Comparison of ENCODE assay signal across 10 mouse cellular contexts in genomic region chr9:71660540-71660939, GRCm38 (mm10).
A peak's percentile ranks its signal among the peaks of the same experiment; 100 is the strongest.
DNase-seq lines count a peak whose midpoint lies in the region; ATAC-seq and TF ChIP-seq lines count a peak whose summit lies in the region.
"Had no signal": no experiment of that assay in that cellular context is flagged by ENCODE, and none has a peak within 500 bp of the region (broad histone marks: within the 10 kb centered on the region; RNA-seq: fewer than 3 reads in every experiment).

No protein-coding gene starts in this region.

- H3K9me3 ChIP-seq in hindbrain, embryonic 15.5 days = no peaks in the 10 kb centered on the region
- no peaks in the 10 kb centered on the region for H3K9me3 ChIP-seq in hindbrain, embryonic 13.5 days

- no peak for TF ChIP-seq POLR2A in liver, adult 2 months (IDR thresholded peaks at IDR 0.05; ENCODE audit: extremely low read depth, insufficient read depth, low read length)

- H3K9ac ChIP-seq in hindbrain, embryonic 15.5 days = no peak overlapping the region
- H3K9ac ChIP-seq in hindbrain, embryonic 13.5 days = no peak overlapping the region
- no peak overlapping the region for H3K9ac ChIP-seq in liver, adult 2 months (ENCODE audit: low read depth, low read length)

- H3ac ChIP-seq in C2C12 (ENCODE audit: control insufficient read depth, insufficient read length, low read depth) = no peak overlapping the region

- 63% methylated on average over 9 of the region's 9 CpGs for WGBS in hindbrain, embryonic 15.5 days
- WGBS in hindbrain, embryonic 13.5 days = 58% methylated on average over 9 of the region's 9 CpGs
- 32% methylated on average over 9 of the region's 9 CpGs for WGBS in liver, adult 2 months

- 0 out of 2 replicates have a peak overlapping the region, but pooled peaks have one; percentile 15 for H3K27ac ChIP-seq in hindbrain, embryonic 15.5 days (replicated peaks)
- no peak overlapping the region for H3K27ac ChIP-seq in hindbrain, embryonic 13.5 days
- H3K27ac ChIP-seq in liver, adult 2 months (replicated peaks; ENCODE audit: insufficient read depth, low read depth, low read length) = no peak overlapping the region
- no peak overlapping the region for H3K27ac ChIP-seq in layer of hippocampus, adult 2 months

- H3K79me3 ChIP-seq in C2C12 (ENCODE audit: low read depth) = no peaks in the 10 kb centered on the region

- 0 out of 2 replicates have a peak, but pooled peaks cover 7% of the 10 kb centered on the region for H3K4me1 ChIP-seq in hindbrain, embryonic 15.5 days (replicated peaks)
- peaks cover 17% of the 10 kb centered on the region for H3K4me1 ChIP-seq in hindbrain, embryonic 13.5 days (replicated peaks)
- H3K4me1 ChIP-seq in liver, adult 2 months (ENCODE audit: control insufficient read depth, insufficient read depth, low read length) = peaks cover 23% of the 10 kb centered on the region

- H3K79me2 ChIP-seq in C2C12 (ENCODE audit: control insufficient read depth, insufficient read depth) = no peaks in the 10 kb centered on the region
- H3K79me2 ChIP-seq in liver, adult 2 months (ENCODE audit: control insufficient read depth, insufficient read depth, low read length) = 0 out of 2 replicates have a peak, but pooled peaks cover 3% of the 10 kb centered on the region

- DNase-seq in heart, adult 18-20 months = peak; percentile 38 to 55
- peak; percentile 35 for DNase-seq in liver, adult 2 months (ENCODE audit: extremely low read depth, low read depth, low spot score)
- DNase-seq in layer of hippocampus, adult 2 months (ENCODE audit: low spot score in 2 of 2) = no peak
- DNase-seq in ovary, postnatal 36 days (ENCODE audit: low spot score) = no peak
- no peak for DNase-seq in adrenal gland, adult 2 months
- DNase-seq: cerebellum, adult 18-20 months had no signal

- ATAC-seq in hindbrain, embryonic 15.5 days (ENCODE audit: low FRiP score, low read depth) = no peak
- no peak for ATAC-seq in hindbrain, embryonic 13.5 days (ENCODE audit: low FRiP score)
- ATAC-seq: forebrain, embryonic 14.5 days had no signal

- no peak overlapping the region for H3K4me2 ChIP-seq in hindbrain, embryonic 15.5 days
- H3K4me2 ChIP-seq in hindbrain, embryonic 13.5 days = no peak overlapping the region

- TF ChIP-seq CTCF in C2C12 (IDR thresholded peaks at IDR 0.05; ENCODE audit: control insufficient read depth, insufficient read depth, insufficient read length) = no peak
- no peak for TF ChIP-seq CTCF in liver, adult 2 months (IDR thresholded peaks at IDR 0.05; ENCODE audit: low read depth, low read length)
- TF ChIP-seq CTCF in layer of hippocampus, adult 2 months (conservative IDR thresholded peaks at IDR 0.05) = no peak

- H3K4me3 ChIP-seq in hindbrain, embryonic 15.5 days = no peak overlapping the region
- no peak overlapping the region for H3K4me3 ChIP-seq in hindbrain, embryonic 13.5 days
- no peak overlapping the region for H3K4me3 ChIP-seq in C2C12 (ENCODE audit: insufficient read depth, poor library complexity, severe bottlenecking)
- H3K4me3 ChIP-seq in liver, adult 2 months (ENCODE audit: insufficient read depth, low read depth, low read length) = no peak overlapping the region
- H3K4me3 ChIP-seq in layer of hippocampus, adult 2 months = no peak overlapping the region

- no peaks in the 10 kb centered on the region for H3K27me3 ChIP-seq in hindbrain, embryonic 15.5 days
- no peaks in the 10 kb centered on the region for H3K27me3 ChIP-seq in hindbrain, embryonic 13.5 days
- no peaks in the 10 kb centered on the region for H3K27me3 ChIP-seq in C2C12 (ENCODE audit: control insufficient read depth, insufficient read depth, insufficient read length)
- no peaks in the 10 kb centered on the region for H3K27me3 ChIP-seq in liver, adult 2 months (ENCODE audit: control insufficient read depth, insufficient read depth, low read length)

- no peaks in the 10 kb centered on the region for H3K36me3 ChIP-seq in hindbrain, embryonic 15.5 days
- no peaks in the 10 kb centered on the region for H3K36me3 ChIP-seq in hindbrain, embryonic 13.5 days
- no peaks in the 10 kb centered on the region for H3K36me3 ChIP-seq in C2C12 (ENCODE audit: control insufficient read depth, insufficient read depth)
- H3K36me3 ChIP-seq in liver, adult 2 months (ENCODE audit: control insufficient read depth, insufficient read depth, low read length) = peaks cover 5% of the 10 kb centered on the region

TF ChIP-seq in C2C12, 6 proteins besides CTCF, POLR2A, EP300 and RAD21:
- no peak for TF ChIP-seq MAX (IDR thresholded peaks at IDR 0.05)
- TF ChIP-seq USF1 (IDR thresholded peaks at IDR 0.05; ENCODE audit: low read depth) = no peak
- TF ChIP-seq CEBPB (IDR thresholded peaks at IDR 0.05; ENCODE audit: low read depth) = no peak
- peak; percentile 56 for TF ChIP-seq MYOD1 (IDR thresholded peaks at IDR 0.05; ENCODE audit: control insufficient read depth, insufficient read length, low read depth)
TF ChIP-seq in C2C12: peak in this region for 1.

Comparison
In these comparisons a context has a peak if more than half of its experiments do, and no peak if none do; other contexts are left out.
1. DNase-seq: peak in heart, adult 18-20 months (2 of 2) and liver, adult 2 months (single experiment); none in layer of hippocampus, adult 2 months (0 of 2), ovary, postnatal 36 days (single experiment) and adrenal gland, adult 2 months (single experiment).